Mouse (Mus musculus) myocyte (in vitro differentiated cells): Measurements from ENCODE around the gene Ins2. TPM values are rescaled to one million over a fixed set of nuclear protein-coding genes. Genes with fewer than 3 reads are reported as not detected.

Source experiments
- H3K27me3 ChIP-seq: one replicate; pipeline ENCODE4 v1.6.1; 2011; ENCODE audit not compliant: control insufficient read depth, insufficient read depth, insufficient read length
- H3K36me3 ChIP-seq: one replicate; pipeline ENCODE4 v1.6.1; 2011; ENCODE audit not compliant: control insufficient read depth, insufficient read depth
- H3K4me2 ChIP-seq: one replicate; pipeline ENCODE4 v1.6.1; 2011; ENCODE audit warnings: low read depth, control low read depth
- H3K4me3 ChIP-seq: one replicate; pipeline ENCODE4 v1.5.1; 2011; ENCODE audit warnings: mild to moderate bottlenecking, control low read depth, moderate library complexity
- H3K79me2 ChIP-seq: one replicate; pipeline ENCODE4 v1.6.1; 2011; ENCODE audit not compliant: control insufficient read depth, insufficient read depth
- H3ac ChIP-seq: one replicate; pipeline ENCODE4 v1.6.1; 2011; ENCODE audit not compliant: control insufficient read depth, insufficient read length
- CEBPB ChIP-seq: IDR thresholded peaks from 2 replicates; pipeline ENCODE4 v1.6.1; 2011; ENCODE audit warnings: mild to moderate bottlenecking, moderate library complexity; ENCODE audit not compliant: poor library complexity, insufficient read depth, severe bottlenecking
- E2F4 ChIP-seq: IDR thresholded peaks from one replicate; pipeline ENCODE4 v1.6.1; 2011; ENCODE audit warnings: mild to moderate bottlenecking, control low read depth, moderate library complexity; ENCODE audit not compliant: insufficient read depth
- MAX ChIP-seq: IDR thresholded peaks from one replicate; pipeline ENCODE4 v1.6.1; 2011; ENCODE audit warnings: low read depth, mild to moderate bottlenecking, control low read depth
- MYOD1 ChIP-seq, 3 experiments: IDR thresholded peaks; one replicate each; pipeline ENCODE4 v1.6.1; 2011; ENCODE audit warnings: control low read depth in 2 of 3, low read depth in 2 of 3, mild to moderate bottlenecking in 2 of 3, moderate library complexity in 1 of 3; ENCODE audit not compliant: insufficient read length in 2 of 3, control insufficient read depth in 1 of 3
- MYOG ChIP-seq, 3 experiments: IDR thresholded peaks; one replicate each; pipeline ENCODE4 v1.6.1; 2011; ENCODE audit warnings: control low read depth in 2 of 3, low read depth in 2 of 3, mild to moderate bottlenecking in 2 of 3; ENCODE audit not compliant: insufficient read length in 2 of 3, control insufficient read depth in 1 of 3, insufficient read depth in 1 of 3
- POLR2A ChIP-seq: IDR thresholded peaks from one replicate; pipeline ENCODE4 v1.6.1; 2011; ENCODE audit warnings: low read depth, mild to moderate bottlenecking, control low read depth, moderate library complexity; ENCODE audit not compliant: insufficient read length
- POLR2AphosphoS2 ChIP-seq: IDR thresholded peaks from one replicate; pipeline ENCODE4 v1.6.1; 2011; ENCODE audit warnings: low read depth, control low read depth; ENCODE audit not compliant: insufficient read length
- REST ChIP-seq: IDR thresholded peaks from one replicate; pipeline ENCODE4 v1.6.1; 2011; ENCODE audit warnings: mild to moderate bottlenecking, control low read depth, moderate library complexity; ENCODE audit not compliant: insufficient read depth, insufficient read length
- SRF ChIP-seq: IDR thresholded peaks from one replicate; pipeline ENCODE4 v1.6.1; 2011; ENCODE audit warnings: low read depth; ENCODE audit not compliant: control insufficient read depth, insufficient read length
- TCF12 ChIP-seq: IDR thresholded peaks from one replicate; pipeline ENCODE4 v1.6.1; 2011; ENCODE audit warnings: mild to moderate bottlenecking, control low read depth; ENCODE audit not compliant: poor library complexity, insufficient read depth, severe bottlenecking
- TCF3 ChIP-seq: IDR thresholded peaks from one replicate; pipeline ENCODE4 v1.6.1; 2011; ENCODE audit warnings: low read depth, control low read depth; ENCODE audit not compliant: insufficient read length
- USF1 ChIP-seq: IDR thresholded peaks from one replicate; pipeline ENCODE4 v1.6.1; 2011; ENCODE audit warnings: low read depth, mild to moderate bottlenecking, control low read depth, moderate library complexity
- polyA plus RNA-seq: library from polyadenylated mRNA; unstranded; fragments of >200 nt; fragmentation: generic; extraction: Trizol; gene quantifications from one replicate; pipeline ENCODE4 v1.2.1, GENCODE M21; 2012; ENCODE audit warnings: missing spikeins

Gene Ins2
- polyA plus RNA-seq, 1 experiment: 1.2 TPM

DNA sequence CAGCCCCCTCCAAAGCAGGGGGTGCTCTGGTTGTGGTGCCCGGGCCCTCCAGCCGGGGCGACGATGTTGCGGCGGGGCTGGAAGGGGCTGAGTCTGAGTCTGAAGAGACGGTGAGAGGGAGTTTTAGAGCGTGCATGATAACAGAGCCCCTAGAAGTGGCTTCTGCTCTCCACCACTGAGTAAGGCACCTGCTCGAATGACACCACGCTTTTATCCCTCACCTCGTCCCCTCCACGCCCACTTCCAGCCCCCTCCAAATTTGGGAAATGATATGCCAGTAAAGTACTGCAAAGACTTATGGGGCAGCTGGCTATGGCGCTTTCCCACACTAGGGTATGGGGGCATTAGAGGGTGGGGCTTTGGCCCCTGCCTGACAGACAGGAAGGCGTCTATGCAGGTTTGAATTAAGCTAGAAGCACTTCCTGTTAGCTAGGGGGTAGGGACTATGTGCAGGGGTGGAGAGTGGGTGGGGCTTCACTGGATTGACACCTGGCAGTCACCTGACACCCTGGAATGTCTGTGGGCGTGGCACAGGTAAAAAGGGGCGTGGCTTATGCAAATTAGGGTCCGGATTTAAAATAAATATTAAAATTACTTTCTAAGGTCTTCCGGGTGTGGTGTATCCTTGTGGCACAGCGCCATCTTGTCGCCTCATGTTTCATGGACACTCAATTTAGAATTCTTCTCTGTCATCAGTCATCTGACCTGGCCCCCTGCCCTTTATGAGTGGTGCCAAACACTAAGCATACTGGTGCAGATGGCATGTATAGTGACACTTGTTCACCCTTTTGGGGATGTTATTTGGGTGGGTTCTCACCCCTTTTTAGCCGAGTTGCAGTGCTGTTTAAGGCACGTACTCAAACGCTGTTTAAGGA is 73.2 kb downstream of the Ins2 start, which contains the start of gene Gm49394:
Gene Gm49394 (minus strand): TSS at position 192 of the 875 bp plus-strand sequence.
- Histone ChIP-seq H3ac (no peak within 1 kb of the TSS), H3K36me3 (no peaks in the 10 kb centered on the region), H3K4me3 (no peak within 1 kb of the TSS), H3K27me3 (no peaks in the 10 kb centered on the region), H3K4me2 (no peak within 1 kb of the TSS), H3K79me2 (no peaks in the 10 kb centered on the region)
- no peak for TF ChIP-seq TCF12
- TF ChIP-seq MYOD1 (IDR thresholded peaks at IDR 0.05; ENCODE audit: control insufficient read depth in 1 of 3, insufficient read length in 2 of 3, low read depth in 2 of 3): no peak
- TF ChIP-seq MYOG (IDR thresholded peaks at IDR 0.05; ENCODE audit: control insufficient read depth in 1 of 3, insufficient read depth in 1 of 3, insufficient read length in 2 of 3, low read depth in 2 of 3): no peak
- no peak for TF ChIP-seq POLR2A
- TF ChIP-seq E2F4: no peak
- no peak for TF ChIP-seq SRF
- TF ChIP-seq REST: no peak
- no peak for TF ChIP-seq TCF3
- no peak for TF ChIP-seq CEBPB

GRCm38 (mm10) chr7:142668328-142668727 is 74.9 kb downstream of the Ins2 start:
- Histone ChIP-seq H3K4me3 (no peak overlapping the region), H3ac (no peak overlapping the region), H3K36me3 (no peaks in the 10 kb centered on the region), H3K4me2 (no peak overlapping the region), H3K79me2 (no peaks in the 10 kb centered on the region), H3K27me3 (peaks cover 6% of the 10 kb centered on the region)
- TF ChIP-seq POLR2AphosphoS2 (no peak), REST (no peak), MAX (no peak), POLR2A (no peak), E2F4 (no peak), TCF12 (no peak), MYOD1 (IDR thresholded peaks at IDR 0.05; ENCODE audit: control insufficient read depth in 1 of 3, insufficient read length in 2 of 3, low read depth in 2 of 3) (no peak), TCF3 (no peak), MYOG (IDR thresholded peaks at IDR 0.05; ENCODE audit: control insufficient read depth in 1 of 3, insufficient read depth in 1 of 3, insufficient read length in 2 of 3, low read depth in 2 of 3) (no peak), CEBPB (no peak), SRF (no peak), USF1 (no peak)

DNA sequence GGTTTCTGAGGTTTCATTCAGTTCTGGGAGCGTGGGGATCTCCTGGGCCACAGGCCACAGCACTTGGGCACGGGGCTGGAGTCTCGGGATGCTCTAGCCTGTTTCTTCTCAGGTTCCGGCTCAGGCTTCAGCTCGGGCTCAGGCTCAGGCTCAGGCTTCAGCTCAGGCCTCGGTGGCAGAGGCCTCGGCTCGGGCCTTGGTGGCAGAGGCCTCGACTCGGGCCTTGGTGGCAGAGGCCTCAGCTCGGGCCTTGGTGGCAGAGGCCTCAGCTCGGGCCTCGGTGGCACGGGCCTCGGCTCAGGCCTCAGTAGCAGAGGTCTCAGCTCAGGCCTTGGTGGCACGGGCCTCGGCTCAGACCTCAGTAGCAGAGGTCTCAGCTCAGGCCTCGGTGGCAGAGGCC is 75.7 kb downstream of the Ins2 start:
- H3K36me3 ChIP-seq: no peaks in the 10 kb centered on the region
- H3K4me2 ChIP-seq: no peak overlapping the region
- TF ChIP-seq MAX (no peak), TCF3 (no peak), MYOG (IDR thresholded peaks at IDR 0.05; ENCODE audit: control insufficient read depth in 1 of 3, insufficient read depth in 1 of 3, insufficient read length in 2 of 3, low read depth in 2 of 3) (no peak), POLR2A (no peak), SRF (no peak), MYOD1 (IDR thresholded peaks at IDR 0.05; ENCODE audit: control insufficient read depth in 1 of 3, insufficient read length in 2 of 3, low read depth in 2 of 3) (no peak), POLR2AphosphoS2 (no peak), REST (no peak), USF1 (no peak), CEBPB (no peak), TCF12 (no peak), E2F4 (no peak)
- H3K4me3 ChIP-seq: no peak overlapping the region
- no peaks in the 10 kb centered on the region for H3K79me2 ChIP-seq
- H3K27me3 ChIP-seq: peaks cover 6% of the 10 kb centered on the region
- no peak overlapping the region for H3ac ChIP-seq

DNA sequence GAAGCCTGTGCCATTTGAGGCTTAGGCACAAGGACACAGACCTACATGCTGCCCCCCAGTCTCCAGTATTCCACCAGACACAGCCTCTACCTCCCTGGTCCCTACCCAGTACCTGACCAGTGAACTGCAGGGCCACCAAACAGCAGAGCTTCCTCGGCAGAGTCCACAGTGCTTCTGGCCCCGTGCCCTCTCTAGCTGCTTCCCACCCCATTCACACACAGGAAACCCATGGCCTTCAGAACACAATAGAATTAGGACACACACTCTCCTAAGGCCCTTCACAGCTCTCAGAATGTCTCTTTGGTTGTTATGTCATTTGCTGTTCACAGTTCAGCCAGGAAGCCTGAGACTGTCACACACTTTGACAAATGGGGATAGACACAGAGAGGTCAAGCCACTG is 76.5 kb downstream of the Ins2 start, which contains the start of gene Igf2:
Gene Igf2 (minus strand): TSS at position 158 of the 400 bp plus-strand sequence.
- H3K4me2 ChIP-seq: no peak within 1 kb of the TSS
- H3K27me3 ChIP-seq: peaks cover 6% of the 10 kb centered on the region
- H3K4me3 ChIP-seq: no peak within 1 kb of the TSS
- no peak within 1 kb of the TSS for H3ac ChIP-seq
- H3K79me2 ChIP-seq: no peaks in the 10 kb centered on the region
- H3K36me3 ChIP-seq: no peaks in the 10 kb centered on the region
- no peak for TF ChIP-seq TCF12
- TF ChIP-seq SRF: no peak
- no peak for TF ChIP-seq REST
- TF ChIP-seq USF1: no peak
- TF ChIP-seq TCF3: no peak
- TF ChIP-seq MYOD1 (IDR thresholded peaks at IDR 0.05; ENCODE audit: control insufficient read depth in 1 of 3, insufficient read length in 2 of 3, low read depth in 2 of 3): no peak
- TF ChIP-seq CEBPB: no peak
- no peak for TF ChIP-seq POLR2A
- no peak for TF ChIP-seq POLR2AphosphoS2
- no peak for TF ChIP-seq MAX
- no peak for TF ChIP-seq MYOG (IDR thresholded peaks at IDR 0.05; ENCODE audit: control insufficient read depth in 1 of 3, insufficient read depth in 1 of 3, insufficient read length in 2 of 3, low read depth in 2 of 3)
- TF ChIP-seq E2F4: no peak
